Mouse (Mus musculus) lung, embryonic 14.5 days (tissue): ENCODE measurements around the gene Atl2. TPM values are rescaled to one million over a fixed set of nuclear protein-coding genes. Genes with fewer than 3 reads are reported as not detected.
A peak's percentile ranks its signal among the peaks of the same experiment; 100 is the strongest.

Experiments
- ATAC-seq: fragments of 200-750 bp; cut with Nextera tagmentation; 2 replicates; pipeline ENCODE4 v1.8.0; 2017; ENCODE audit warnings: mild to moderate bottlenecking, moderate TSS enrichment, moderate library complexity; ENCODE audit not compliant: insufficient read depth
- DNase-seq: peaks from one replicate; pipeline ENCODE4 v3.0.0-alpha.2; 2015
- H3K27ac ChIP-seq: fragments of 300-500 bp; sonication (generic); 2 replicates; pipeline ENCODE4 v1.5.1; 2014; ENCODE audit warnings: low read depth, mild to moderate bottlenecking, moderate library complexity
- H3K27me3 ChIP-seq: fragments of 300-500 bp; sonication (generic); 2 replicates; pipeline ENCODE4 v1.6.1; 2014; ENCODE audit warnings: low read length, control low read depth; ENCODE audit not compliant: insufficient read depth
- H3K36me3 ChIP-seq: fragments of 300-500 bp; sonication (generic); 2 replicates; pipeline ENCODE4 v1.6.1; 2014; ENCODE audit warnings: control low read depth; ENCODE audit not compliant: insufficient read depth
- H3K4me1 ChIP-seq: fragments of 300-500 bp; sonication (generic); 2 replicates; pipeline ENCODE4 v1.6.1; 2014; ENCODE audit warnings: antibody characterized with exemption, control low read depth; ENCODE audit not compliant: insufficient read depth
- H3K4me2 ChIP-seq: fragments of 300-500 bp; sonication (generic); 2 replicates; pipeline ENCODE4 v1.6.1; 2014; ENCODE audit warnings: mild to moderate bottlenecking
- H3K4me3 ChIP-seq: fragments of 300-500 bp; sonication (generic); 2 replicates; pipeline ENCODE4 v1.5.1; 2014; ENCODE audit warnings: low read depth, low read length
- H3K9ac ChIP-seq: fragments of 300-500 bp; sonication (generic); 2 replicates; pipeline ENCODE4 v1.6.1; 2014
- H3K9me3 ChIP-seq: fragments of 300-500 bp; sonication (generic); 2 replicates; pipeline ENCODE4 v1.6.1; 2016; ENCODE audit warnings: low read depth, low read length, control low read depth
- CTCF ChIP-seq: IDR thresholded peaks from 2 replicates; pipeline ENCODE4 v1.5.1; 2016; ENCODE audit warnings: antibody characterized with exemption, low read depth
- WGBS: fragments of 180-500 bp; shearing (Covaris S2); extraction: QIAGEN DNeasy Blood & Tissue Kit; methylation state at CpG from one replicate; pipeline ENCODE4 v1.1.7; 2014; 5-methylcytosine and 5-hydroxymethylcytosine counted together
- polyA plus RNA-seq: library from polyadenylated mRNA; unstranded; fragments of >200 nt; fragmentation: Nextera tagmentation; extraction: Ambion mirVana; gene quantifications from 2 replicates; pipeline ENCODE4 v1.2.1, GENCODE M21; 2014

The Atl2 gene
- polyA plus RNA-seq, 1 experiment from 2014 or later, result 38.4 TPM

DNA sequence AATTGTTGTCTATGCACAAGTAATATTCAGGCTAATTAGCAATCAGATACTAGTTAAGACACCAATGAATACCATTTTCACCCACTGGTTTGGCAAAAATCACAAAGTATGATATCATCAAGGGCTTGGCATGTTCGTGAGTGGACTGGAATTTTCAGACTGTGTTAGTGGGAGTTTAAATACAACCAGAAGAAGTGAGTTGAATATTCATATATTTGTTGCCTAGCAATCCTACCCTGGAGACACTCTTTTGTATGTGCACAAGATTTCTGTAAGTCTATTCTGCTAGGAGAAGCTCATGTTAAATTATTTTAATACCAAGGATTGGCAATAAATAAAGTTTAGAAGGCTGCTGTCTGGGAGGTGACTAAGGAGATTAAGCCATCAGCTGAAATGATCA lies 71.5 kb downstream of the Atl2 start:
- ATAC-seq, result no peak
- H3K4me3 ChIP-seq, result no peak overlapping the region
- no peak overlapping the region for H3K9ac ChIP-seq
- no peak for DNase-seq
- H3K27ac ChIP-seq, result no peak overlapping the region
- no peaks in the 10 kb centered on the region for H3K36me3 ChIP-seq
- no peaks in the 10 kb centered on the region for H3K4me1 ChIP-seq
- no peak for TF ChIP-seq CTCF
- no peaks in the 10 kb centered on the region for H3K27me3 ChIP-seq
- 68% methylated on average over 1 of the region's 1 CpGs for WGBS
- H3K4me2 ChIP-seq, result no peak overlapping the region
- H3K9me3 ChIP-seq, result no peaks in the 10 kb centered on the region

DNA sequence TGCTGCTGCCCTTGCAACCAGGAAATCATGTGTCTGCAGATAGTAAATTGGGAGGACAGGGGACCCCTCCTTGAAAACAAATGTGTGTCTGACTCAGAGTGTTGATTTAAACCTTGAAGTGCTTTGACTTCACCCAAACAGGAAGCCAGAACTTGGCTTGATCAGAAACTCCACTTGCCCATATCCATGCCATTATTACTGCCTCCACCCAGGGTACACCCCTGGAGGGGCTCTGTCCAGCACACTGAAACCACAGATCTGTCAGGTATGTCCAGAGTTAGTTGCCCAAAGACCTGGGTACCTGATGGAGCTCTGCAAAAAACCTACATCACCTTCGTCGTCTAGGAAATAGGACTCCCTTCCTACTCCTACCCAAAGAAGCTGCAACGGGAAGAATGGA lies 77.0 kb downstream of the Atl2 start:
- ATAC-seq (no peak), DNase-seq (no peak)
- WGBS, result 31% methylated on average over 3 of the region's 3 CpGs
- H3K36me3 ChIP-seq, result no peaks in the 10 kb centered on the region
- H3K27me3 ChIP-seq, result no peaks in the 10 kb centered on the region
- H3K4me3 ChIP-seq, result no peak overlapping the region
- H3K9me3 ChIP-seq, result no peaks in the 10 kb centered on the region
- H3K27ac ChIP-seq, result no peak overlapping the region
- no peaks in the 10 kb centered on the region for H3K4me1 ChIP-seq
- no peak overlapping the region for H3K9ac ChIP-seq
- TF ChIP-seq CTCF, result no peak
- H3K4me2 ChIP-seq, result no peak overlapping the region

DNA sequence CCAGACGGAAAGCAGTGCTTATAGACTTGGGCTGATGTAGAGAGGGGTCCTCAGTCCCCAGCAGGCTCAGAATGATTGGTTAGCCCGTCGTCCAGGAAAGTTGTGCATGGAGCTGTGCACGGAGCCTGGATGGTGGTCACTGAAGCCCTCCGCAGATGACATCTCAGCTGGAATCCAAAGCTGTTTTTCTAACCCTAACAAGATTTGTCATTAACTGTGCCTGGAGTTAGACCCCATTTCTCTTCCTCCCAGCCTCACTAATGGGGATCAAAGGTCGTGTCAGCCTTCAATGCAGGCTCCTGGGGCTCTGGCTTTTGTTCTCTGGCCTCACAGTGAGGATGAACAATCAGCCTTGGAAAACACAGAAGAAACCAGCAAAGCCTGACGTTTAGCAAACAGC lies 77.9 kb downstream of the Atl2 start:
- Histone ChIP-seq H3K4me3 (no peak overlapping the region), H3K27ac (no peak overlapping the region), H3K9ac (no peak overlapping the region), H3K4me1 (no peaks in the 10 kb centered on the region), H3K36me3 (no peaks in the 10 kb centered on the region), H3K27me3 (no peaks in the 10 kb centered on the region), H3K9me3 (no peaks in the 10 kb centered on the region), H3K4me2 (no peak overlapping the region)
- WGBS, result 14% methylated on average over 7 of the region's 7 CpGs
- DNase-seq, result no peak
- no peak for TF ChIP-seq CTCF
- ATAC-seq, result no peak

DNA sequence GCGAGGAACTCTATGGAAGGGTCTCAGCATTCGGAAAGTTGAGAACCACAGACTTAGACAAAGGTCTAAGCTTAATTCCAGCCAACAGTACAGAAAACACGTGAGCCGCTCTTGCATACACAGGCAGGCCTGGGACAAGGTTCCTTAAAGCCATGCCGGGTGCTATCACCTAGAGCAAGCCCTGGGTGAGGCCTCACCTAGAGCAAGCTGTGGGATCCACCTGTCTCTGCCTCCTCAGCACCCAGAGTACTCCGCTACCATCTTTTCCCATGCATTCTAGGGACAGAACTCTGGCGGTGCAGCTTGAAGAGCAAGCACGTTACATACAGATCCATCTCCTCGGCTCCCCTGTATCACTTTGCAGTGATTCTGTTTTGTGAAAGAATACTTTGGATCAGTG lies 78.4 kb downstream of the Atl2 start:
- H3K27me3 ChIP-seq, result no peaks in the 10 kb centered on the region
- no peak overlapping the region for H3K9ac ChIP-seq
- no peak for ATAC-seq
- no peak for DNase-seq
- H3K4me2 ChIP-seq, result no peak overlapping the region
- no peaks in the 10 kb centered on the region for H3K9me3 ChIP-seq
- no peak for TF ChIP-seq CTCF
- H3K27ac ChIP-seq, result no peak overlapping the region
- no peak overlapping the region for H3K4me3 ChIP-seq
- no peaks in the 10 kb centered on the region for H3K36me3 ChIP-seq
- no peaks in the 10 kb centered on the region for H3K4me1 ChIP-seq
- 68% methylated on average over 9 of the region's 9 CpGs for WGBS

DNA sequence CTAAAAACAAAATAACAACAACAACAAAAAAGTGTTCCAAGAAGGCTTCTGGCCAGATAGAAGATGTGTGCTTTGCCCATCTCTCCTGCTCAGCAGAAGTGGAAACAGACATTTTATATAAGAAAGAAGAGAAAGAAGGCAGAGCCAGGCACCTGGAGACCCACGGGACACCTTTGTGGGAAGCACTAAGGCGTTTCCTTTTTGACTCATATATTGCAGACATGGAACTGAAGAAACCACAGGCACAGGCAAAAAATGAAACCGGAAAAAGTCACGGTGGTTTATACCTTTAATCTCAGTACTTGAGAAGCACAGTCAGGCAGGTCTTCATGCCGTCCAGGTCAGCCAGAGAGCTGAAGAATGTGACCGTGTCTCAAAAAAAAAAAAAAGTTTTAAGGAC lies 79.0 kb downstream of the Atl2 start:
- Histone ChIP-seq H3K9me3 (no peaks in the 10 kb centered on the region), H3K9ac (no peak overlapping the region), H3K4me1 (no peaks in the 10 kb centered on the region), H3K4me2 (no peak overlapping the region), H3K27ac (no peak overlapping the region), H3K36me3 (no peaks in the 10 kb centered on the region), H3K4me3 (no peak overlapping the region), H3K27me3 (no peaks in the 10 kb centered on the region)
- no peak for DNase-seq
- no peak for TF ChIP-seq CTCF
- 69% methylated on average over 6 of the region's 6 CpGs for WGBS
- no peak for ATAC-seq

DNA sequence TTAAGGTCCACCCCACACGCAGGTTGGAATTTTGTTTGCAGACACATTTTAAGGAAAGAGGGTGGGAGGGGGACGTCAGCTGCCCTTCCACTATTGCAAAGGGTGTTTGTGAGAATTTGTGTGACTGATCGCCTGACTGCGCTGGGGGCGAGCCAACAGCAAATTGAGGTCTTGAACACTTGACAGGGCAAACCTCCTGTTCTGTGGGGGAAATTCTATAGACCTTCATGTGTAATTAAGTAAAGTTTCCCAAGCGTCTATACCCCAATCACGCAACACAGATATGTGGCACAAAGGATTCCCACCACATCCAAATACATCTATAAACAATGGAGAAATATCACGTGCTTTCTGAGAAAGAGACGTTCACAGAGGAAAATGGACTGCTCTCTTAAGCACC lies 85.5 kb downstream of the Atl2 start:
- ATAC-seq, result no peak
- DNase-seq, result no peak
- Histone ChIP-seq H3K27ac (no peak overlapping the region), H3K9ac (no peak overlapping the region), H3K4me2 (no peak overlapping the region), H3K27me3 (no peaks in the 10 kb centered on the region), H3K9me3 (no peaks in the 10 kb centered on the region), H3K4me3 (no peak overlapping the region), H3K36me3 (no peaks in the 10 kb centered on the region), H3K4me1 (peaks cover 11% of the 10 kb centered on the region; the same call in 1 of the 2 replicates)
- 41% methylated on average over 9 of the region's 9 CpGs for WGBS
- TF ChIP-seq CTCF, result no peak

DNA sequence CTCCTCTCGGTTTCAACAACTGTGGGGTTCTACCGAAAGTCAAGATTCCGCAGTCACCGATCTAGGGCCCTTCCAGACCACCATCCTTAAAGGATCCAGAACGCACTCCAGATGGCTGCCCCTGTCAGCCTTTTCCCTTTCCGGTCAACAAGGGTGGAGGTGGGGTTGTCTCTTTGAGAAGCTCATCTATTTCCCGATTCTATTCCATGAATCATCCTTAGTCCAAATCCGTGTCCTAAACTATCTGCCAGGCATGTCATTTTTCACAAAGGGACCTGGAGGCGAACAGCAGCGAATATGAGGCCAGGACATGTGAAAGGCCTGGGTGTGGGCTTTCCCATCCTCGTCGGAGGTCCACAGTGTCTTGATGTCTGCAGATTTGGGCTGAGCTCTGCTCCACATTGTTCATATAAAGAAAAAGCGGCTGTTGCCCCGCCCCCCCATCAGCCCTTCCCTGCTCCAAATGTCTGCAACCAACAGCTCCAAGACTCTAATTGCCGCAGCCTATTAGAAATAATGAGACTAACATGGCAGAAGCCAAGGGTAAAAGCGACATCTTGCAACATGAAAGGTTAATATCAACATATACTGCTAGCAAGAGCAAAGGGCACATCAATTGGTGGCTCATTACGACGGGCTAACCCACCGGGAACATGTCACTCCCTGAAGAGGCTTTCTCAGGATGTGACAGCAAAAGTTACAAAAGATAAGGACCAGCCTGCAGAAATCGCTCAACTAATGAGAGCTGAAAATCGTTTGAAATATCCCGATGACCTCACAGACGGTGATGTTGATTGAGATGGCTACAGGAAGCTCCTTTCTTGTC lies 86.2 kb downstream of the Atl2 start:
- H3K4me2 ChIP-seq, result peak overlapping the region; percentile 1; the same call in 1 of the 2 replicates
- TF ChIP-seq CTCF, result no peak
- no peak; the same call in 1 of the 2 replicates for ATAC-seq
- DNase-seq, result no peak
- WGBS, result 38% methylated on average over 23 of the region's 23 CpGs
- H3K27me3 ChIP-seq, result no peaks in the 10 kb centered on the region
- no peak overlapping the region for H3K9ac ChIP-seq
- no peaks in the 10 kb centered on the region for H3K36me3 ChIP-seq
- no peak overlapping the region for H3K27ac ChIP-seq
- no peaks in the 10 kb centered on the region for H3K9me3 ChIP-seq
- H3K4me1 ChIP-seq, result peaks cover 11% of the 10 kb centered on the region; the same call in 1 of the 2 replicates
- no peak overlapping the region for H3K4me3 ChIP-seq
